Mouse (Mus musculus) MEL (cell line): Measurements from ENCODE around the gene Slc16a10.

ENCODE experiments used
- EP300 ChIP-seq, 2 experiments: IDR thresholded peaks; 2 replicates each; pipeline ENCODE4 v1.6.1; 2011; ENCODE audit warnings: improper control_type of control experiment in 2 of 2, low read length in 2 of 2, low read depth in 1 of 2, mild to moderate bottlenecking in 1 of 2
- MAZ ChIP-seq: IDR thresholded peaks from 2 replicates; pipeline ENCODE4 v1.6.1; 2012; ENCODE audit warnings: low read depth, mild to moderate bottlenecking, inconsistent platforms, low read length, improper control_type of control experiment
- POLR2A ChIP-seq, 2 experiments: IDR thresholded peaks; 2 replicates each; pipeline ENCODE4 v1.6.1; 2011 to 2012; ENCODE audit warnings: low read length in 2 of 2, mild to moderate bottlenecking in 2 of 2, control low read depth in 1 of 2, improper control_type of control experiment in 1 of 2, low read depth in 1 of 2, moderate library complexity in 1 of 2; ENCODE audit not compliant: control insufficient read depth in 1 of 2, insufficient read depth in 1 of 2, poor library complexity in 1 of 2
- TAL1 ChIP-seq: IDR thresholded peaks from 2 replicates; pipeline ENCODE4 v1.6.1; 2012; ENCODE audit warnings: mild to moderate bottlenecking, inconsistent platforms, low read length, moderate library complexity, mixed read lengths

- TF ChIP-seq MAZ (no peak), EP300 (IDR thresholded peaks at IDR 0.05; ENCODE audit: low read depth in 1 of 2, low read length in 2 of 2) (no peak), POLR2A (IDR thresholded peaks at IDR 0.05; ENCODE audit: control insufficient read depth in 1 of 2, insufficient read depth in 1 of 2, low read depth in 1 of 2, low read length in 2 of 2, poor library complexity in 1 of 2) (no peak), TAL1 (no peak)
These were observed 135.1 kb downstream of the Slc16a10 start for GRCm38 (mm10) chr10:40006963-40007362.
